Mouse (Mus musculus) myocyte (in vitro differentiated cells): ENCODE data around the gene Ubxn10. TPM values are rescaled to one million over a fixed set of nuclear protein-coding genes. Genes with fewer than 3 reads are reported as not detected.

Experiments
- H3K27me3 ChIP-seq: one replicate; pipeline ENCODE4 v1.6.1; 2011; ENCODE audit not compliant: control insufficient read depth, insufficient read depth, insufficient read length
- H3K36me3 ChIP-seq: one replicate; pipeline ENCODE4 v1.6.1; 2011; ENCODE audit not compliant: control insufficient read depth, insufficient read depth
- H3K4me2 ChIP-seq: one replicate; pipeline ENCODE4 v1.6.1; 2011; ENCODE audit warnings: low read depth, control low read depth
- H3K4me3 ChIP-seq: one replicate; pipeline ENCODE4 v1.5.1; 2011; ENCODE audit warnings: mild to moderate bottlenecking, control low read depth, moderate library complexity
- H3K79me2 ChIP-seq: one replicate; pipeline ENCODE4 v1.6.1; 2011; ENCODE audit not compliant: control insufficient read depth, insufficient read depth
- H3ac ChIP-seq: one replicate; pipeline ENCODE4 v1.6.1; 2011; ENCODE audit not compliant: control insufficient read depth, insufficient read length
- CEBPB ChIP-seq: IDR thresholded peaks from 2 replicates; pipeline ENCODE4 v1.6.1; 2011; ENCODE audit warnings: mild to moderate bottlenecking, moderate library complexity; ENCODE audit not compliant: poor library complexity, insufficient read depth, severe bottlenecking
- E2F4 ChIP-seq: IDR thresholded peaks from one replicate; pipeline ENCODE4 v1.6.1; 2011; ENCODE audit warnings: mild to moderate bottlenecking, control low read depth, moderate library complexity; ENCODE audit not compliant: insufficient read depth
- MAX ChIP-seq: IDR thresholded peaks from one replicate; pipeline ENCODE4 v1.6.1; 2011; ENCODE audit warnings: low read depth, mild to moderate bottlenecking, control low read depth
- MYOD1 ChIP-seq, 3 experiments: IDR thresholded peaks; one replicate each; pipeline ENCODE4 v1.6.1; 2011; ENCODE audit warnings: control low read depth in 2 of 3, low read depth in 2 of 3, mild to moderate bottlenecking in 2 of 3, moderate library complexity in 1 of 3; ENCODE audit not compliant: insufficient read length in 2 of 3, control insufficient read depth in 1 of 3
- MYOG ChIP-seq, 3 experiments: IDR thresholded peaks; one replicate each; pipeline ENCODE4 v1.6.1; 2011; ENCODE audit warnings: control low read depth in 2 of 3, low read depth in 2 of 3, mild to moderate bottlenecking in 2 of 3; ENCODE audit not compliant: insufficient read length in 2 of 3, control insufficient read depth in 1 of 3, insufficient read depth in 1 of 3
- POLR2A ChIP-seq: IDR thresholded peaks from one replicate; pipeline ENCODE4 v1.6.1; 2011; ENCODE audit warnings: low read depth, mild to moderate bottlenecking, control low read depth, moderate library complexity; ENCODE audit not compliant: insufficient read length
- POLR2AphosphoS2 ChIP-seq: IDR thresholded peaks from one replicate; pipeline ENCODE4 v1.6.1; 2011; ENCODE audit warnings: low read depth, control low read depth; ENCODE audit not compliant: insufficient read length
- REST ChIP-seq: IDR thresholded peaks from one replicate; pipeline ENCODE4 v1.6.1; 2011; ENCODE audit warnings: mild to moderate bottlenecking, control low read depth, moderate library complexity; ENCODE audit not compliant: insufficient read depth, insufficient read length
- SRF ChIP-seq: IDR thresholded peaks from one replicate; pipeline ENCODE4 v1.6.1; 2011; ENCODE audit warnings: low read depth; ENCODE audit not compliant: control insufficient read depth, insufficient read length
- TCF12 ChIP-seq: IDR thresholded peaks from one replicate; pipeline ENCODE4 v1.6.1; 2011; ENCODE audit warnings: mild to moderate bottlenecking, control low read depth; ENCODE audit not compliant: poor library complexity, insufficient read depth, severe bottlenecking
- TCF3 ChIP-seq: IDR thresholded peaks from one replicate; pipeline ENCODE4 v1.6.1; 2011; ENCODE audit warnings: low read depth, control low read depth; ENCODE audit not compliant: insufficient read length
- USF1 ChIP-seq: IDR thresholded peaks from one replicate; pipeline ENCODE4 v1.6.1; 2011; ENCODE audit warnings: low read depth, mild to moderate bottlenecking, control low read depth, moderate library complexity
- polyA plus RNA-seq: library from polyadenylated mRNA; unstranded; fragments of >200 nt; fragmentation: generic; extraction: Trizol; gene quantifications from one replicate; pipeline ENCODE4 v1.2.1, GENCODE M21; 2012; ENCODE audit warnings: missing spikeins

Gene Ubxn10
- polyA plus RNA-seq, 1 experiment: not detected

GRCm38 (mm10) chr4:138734863-138735262 is 2.1 kb downstream of the Ubxn10 start:
- no peak overlapping the region for H3K4me3 ChIP-seq
- no peak overlapping the region for H3ac ChIP-seq
- H3K79me2 ChIP-seq: no peaks in the 10 kb centered on the region
- no peaks in the 10 kb centered on the region for H3K36me3 ChIP-seq
- TF ChIP-seq MYOD1 (IDR thresholded peaks at IDR 0.05; ENCODE audit: control insufficient read depth in 1 of 3, insufficient read length in 2 of 3, low read depth in 2 of 3) (no peak), TCF3 (no peak), E2F4 (no peak), SRF (no peak), TCF12 (no peak), USF1 (no peak), REST (no peak), MAX (no peak), POLR2A (no peak), MYOG (IDR thresholded peaks at IDR 0.05; ENCODE audit: control insufficient read depth in 1 of 3, insufficient read depth in 1 of 3, insufficient read length in 2 of 3, low read depth in 2 of 3) (no peak), CEBPB (no peak), POLR2AphosphoS2 (no peak)
- H3K4me2 ChIP-seq: no peak overlapping the region
- peaks cover 46% of the 10 kb centered on the region for H3K27me3 ChIP-seq

- Histone ChIP-seq H3K79me2 (no peaks in the 10 kb centered on the region), H3K4me3 (no peak overlapping the region), H3K27me3 (peaks cover 41% of the 10 kb centered on the region), H3K36me3 (no peaks in the 10 kb centered on the region), H3K4me2 (no peak overlapping the region), H3ac (no peak overlapping the region)
- no peak for TF ChIP-seq E2F4
- no peak for TF ChIP-seq POLR2A
Measured at GRCm38 (mm10) chr4:138734105-138734504, 2.9 kb downstream of the Ubxn10 start.

DNA sequence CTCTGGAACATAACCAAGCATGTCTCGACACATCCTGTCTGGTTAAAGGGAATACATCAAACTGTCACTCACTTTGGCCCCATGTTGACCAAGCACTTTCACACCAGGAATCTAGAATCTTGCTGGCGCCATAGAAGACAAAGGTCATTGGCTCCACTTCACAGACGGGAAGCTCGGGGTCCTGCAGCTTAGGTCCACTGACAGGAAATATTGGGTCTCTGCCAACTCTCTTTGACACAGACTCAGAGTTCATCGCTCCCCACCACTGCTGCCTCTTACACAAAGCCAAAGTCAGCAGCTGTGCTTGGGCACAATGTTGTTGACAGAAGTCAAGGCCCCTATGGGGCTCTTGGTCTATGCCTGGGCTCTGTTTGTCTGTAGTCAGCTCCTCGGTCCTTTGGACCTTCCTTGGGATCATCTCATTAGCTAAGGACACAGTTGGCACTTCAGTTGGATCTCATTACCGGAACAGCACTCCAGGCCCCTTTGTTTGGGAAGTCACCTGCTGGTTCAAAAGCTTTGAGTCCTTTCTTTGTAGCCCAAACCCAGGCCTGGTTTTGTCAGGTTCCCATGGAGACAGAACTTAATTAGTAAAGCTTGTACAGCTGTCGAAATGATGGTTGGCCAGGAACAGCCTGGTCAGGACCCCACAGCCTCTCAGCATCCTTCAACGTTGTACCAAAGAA is 7.8 kb downstream of the Ubxn10 start:
- H3K79me2 ChIP-seq: no peaks in the 10 kb centered on the region
- no peak overlapping the region for H3K4me3 ChIP-seq
- H3ac ChIP-seq: no peak overlapping the region
- no peak for TF ChIP-seq E2F4
- no peak for TF ChIP-seq CEBPB
- no peak for TF ChIP-seq REST
- no peak for TF ChIP-seq SRF
- TF ChIP-seq MYOG (IDR thresholded peaks at IDR 0.05; ENCODE audit: control insufficient read depth in 1 of 3, insufficient read depth in 1 of 3, insufficient read length in 2 of 3, low read depth in 2 of 3): no peak
- TF ChIP-seq MYOD1 (IDR thresholded peaks at IDR 0.05; ENCODE audit: control insufficient read depth in 1 of 3, insufficient read length in 2 of 3, low read depth in 2 of 3): no peak
- no peak for TF ChIP-seq TCF12
- TF ChIP-seq TCF3: no peak
- no peak for TF ChIP-seq MAX
- H3K36me3 ChIP-seq: no peaks in the 10 kb centered on the region
- H3K27me3 ChIP-seq: peaks cover 19% of the 10 kb centered on the region
- H3K4me2 ChIP-seq: no peak overlapping the region

DNA sequence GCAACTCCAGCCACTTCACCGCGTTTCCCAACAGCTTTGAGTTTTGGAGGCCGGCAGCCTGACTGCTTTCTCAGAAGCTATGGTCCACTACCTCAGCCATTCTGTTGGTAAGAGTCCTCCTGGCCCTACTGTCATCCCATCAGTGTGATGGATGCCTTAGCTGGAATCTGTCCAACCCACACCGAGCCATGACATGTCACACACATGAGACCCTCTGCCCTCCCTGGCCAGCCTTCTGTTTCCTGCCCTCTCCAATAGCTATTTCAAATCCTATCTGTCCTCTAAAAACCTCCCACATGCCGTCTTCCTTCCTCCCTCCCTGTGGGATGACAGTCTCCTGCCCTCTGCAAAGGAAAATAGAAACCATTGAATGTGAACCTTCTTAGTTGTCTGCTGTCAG is 11.2 kb downstream of the Ubxn10 start:
- no peaks in the 10 kb centered on the region for H3K36me3 ChIP-seq
- no peak overlapping the region for H3K4me2 ChIP-seq
- no peak for TF ChIP-seq POLR2AphosphoS2
- no peak for TF ChIP-seq SRF
- no peak for TF ChIP-seq MYOG (IDR thresholded peaks at IDR 0.05; ENCODE audit: control insufficient read depth in 1 of 3, insufficient read depth in 1 of 3, insufficient read length in 2 of 3, low read depth in 2 of 3)
- TF ChIP-seq E2F4: no peak
- TF ChIP-seq POLR2A: no peak
- no peak for TF ChIP-seq TCF3
- no peak for TF ChIP-seq MYOD1 (IDR thresholded peaks at IDR 0.05; ENCODE audit: control insufficient read depth in 1 of 3, insufficient read length in 2 of 3, low read depth in 2 of 3)
- no peak for TF ChIP-seq REST
- no peak for TF ChIP-seq CEBPB
- TF ChIP-seq TCF12: no peak
- TF ChIP-seq MAX: no peak

GRCm38 (mm10) chr4:138725127-138725461 is 11.9 kb downstream of the Ubxn10 start:
- Histone ChIP-seq H3K4me2 (no peak overlapping the region), H3K4me3 (no peak overlapping the region), H3ac (no peak overlapping the region), H3K27me3 (peaks cover 34% of the 10 kb centered on the region), H3K79me2 (no peaks in the 10 kb centered on the region), H3K36me3 (no peaks in the 10 kb centered on the region)
- no peak for TF ChIP-seq MYOD1 (IDR thresholded peaks at IDR 0.05; ENCODE audit: control insufficient read depth in 1 of 3, insufficient read length in 2 of 3, low read depth in 2 of 3)
- TF ChIP-seq MAX: no peak
- no peak for TF ChIP-seq TCF12
- TF ChIP-seq SRF: no peak
- no peak for TF ChIP-seq USF1
- TF ChIP-seq TCF3: no peak
- TF ChIP-seq CEBPB: no peak
- TF ChIP-seq E2F4: no peak
- no peak for TF ChIP-seq REST
- no peak for TF ChIP-seq MYOG (IDR thresholded peaks at IDR 0.05; ENCODE audit: control insufficient read depth in 1 of 3, insufficient read depth in 1 of 3, insufficient read length in 2 of 3, low read depth in 2 of 3)
- TF ChIP-seq POLR2A: no peak
- TF ChIP-seq POLR2AphosphoS2: no peak

More for the DNA sequence above, 11.2 kb downstream of the Ubxn10 start:
- peaks cover 32% of the 10 kb centered on the region for H3K27me3 ChIP-seq
- no peak overlapping the region for H3ac ChIP-seq
- H3K79me2 ChIP-seq: no peaks in the 10 kb centered on the region
- H3K4me3 ChIP-seq: no peak overlapping the region
